Mouse (Mus musculus): ENCODE measurements around the gene Adk.

DNA sequence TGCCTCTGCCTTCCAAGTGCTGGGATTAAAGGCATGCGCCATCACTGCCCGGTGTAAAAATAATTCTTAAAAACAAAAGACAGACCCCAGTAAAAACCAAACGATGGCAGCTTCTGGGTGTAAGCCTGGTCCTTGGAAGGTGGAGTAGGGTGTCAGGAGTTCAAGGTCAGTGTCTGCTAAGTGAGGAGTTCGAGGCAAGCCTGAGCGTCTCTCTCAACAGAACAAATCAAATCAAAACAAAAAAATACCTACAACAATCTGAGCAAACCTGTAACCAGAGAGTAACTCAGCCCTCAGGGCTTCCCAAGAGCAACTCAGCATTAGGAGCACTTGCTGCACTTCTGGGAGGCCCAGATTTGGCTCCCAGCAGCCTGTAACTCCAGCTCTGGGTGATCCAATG is 427.8 kb downstream of the Adk start:
- TF ChIP-seq CTCF (IDR thresholded peaks at IDR 0.05; ENCODE audit: low read depth), result no peak
- no peak for TF ChIP-seq EP300 (IDR thresholded peaks at IDR 0.05; ENCODE audit: low read depth)

Measured in heart, postnatal 0 days (tissue).